Comparison of ENCODE assay signal across 8 mouse cellular contexts in the genomic region with DNA sequence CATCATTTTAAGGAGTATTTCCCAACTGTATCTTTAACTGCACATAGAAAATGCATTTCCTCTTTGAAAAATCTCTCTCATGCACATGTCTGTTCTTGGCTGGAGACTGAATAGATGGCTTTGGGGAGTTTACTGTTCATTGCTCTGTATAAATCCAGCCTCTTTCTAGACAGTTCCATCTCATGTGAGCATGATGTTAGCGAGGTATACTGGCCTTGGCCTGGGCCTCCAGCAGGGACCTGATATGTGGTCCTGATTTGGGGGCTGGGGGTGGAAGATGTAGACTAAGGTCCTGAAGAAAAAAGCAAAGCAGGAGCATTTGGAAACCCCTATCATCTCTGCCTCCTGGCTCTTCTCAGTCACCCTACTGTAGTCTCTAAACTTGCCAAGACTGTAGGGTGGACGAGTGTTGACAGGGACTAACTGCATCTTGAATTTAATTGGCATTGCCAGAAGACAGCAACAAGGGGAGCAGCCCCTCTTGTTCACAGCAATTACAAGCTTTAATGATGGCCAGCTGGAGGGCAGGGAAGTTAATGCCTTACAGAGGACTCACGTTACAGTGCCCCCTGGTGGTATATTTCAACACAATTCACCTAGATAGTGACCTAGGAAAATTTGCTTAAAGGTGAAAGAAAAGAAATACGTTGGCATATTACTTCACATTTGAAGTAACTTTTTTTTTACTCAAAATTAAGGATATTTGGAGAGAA.
A peak's percentile ranks its signal among the peaks of the same experiment; 100 is the strongest.
DNase-seq lines count a peak whose midpoint lies in the region; ATAC-seq and TF ChIP-seq lines count a peak whose summit lies in the region.

No protein-coding gene starts in this region.

- H3K9me3 ChIP-seq in embryonic facial prominence, embryonic 15.5 days (replicated peaks) = no peaks in the 10 kb centered on the region
- no peaks in the 10 kb centered on the region for H3K9me3 ChIP-seq in intestine, embryonic 16.5 days (ENCODE audit: control insufficient read depth, low read length)
- H3K9me3 ChIP-seq in liver, embryonic 14.5 days (ENCODE audit: control insufficient read depth, low read length) = no peaks in the 10 kb centered on the region

- no peak overlapping the region for H3K27ac ChIP-seq in embryonic facial prominence, embryonic 15.5 days (replicated peaks)
- H3K27ac ChIP-seq in intestine, embryonic 16.5 days (ENCODE audit: low read length) = no peak overlapping the region
- H3K27ac ChIP-seq in liver, embryonic 14.5 days = no peak overlapping the region

- TF ChIP-seq EP300 in liver, embryonic 14.5 days (IDR thresholded peaks at IDR 0.05; ENCODE audit: low read depth) = no peak

- H3K27me3 ChIP-seq in embryonic facial prominence, embryonic 15.5 days = no peaks in the 10 kb centered on the region
- H3K27me3 ChIP-seq in intestine, embryonic 16.5 days (replicated peaks; ENCODE audit: control insufficient read depth, insufficient read depth, low read length) = no peaks in the 10 kb centered on the region
- H3K27me3 ChIP-seq in liver, embryonic 14.5 days (ENCODE audit: control insufficient read depth, insufficient read depth, low read length) = no peaks in the 10 kb centered on the region

- H3K4me1 ChIP-seq in embryonic facial prominence, embryonic 15.5 days = no peaks in the 10 kb centered on the region
- H3K4me1 ChIP-seq in intestine, embryonic 16.5 days (ENCODE audit: control insufficient read depth, insufficient read depth, low read length) = no peaks in the 10 kb centered on the region
- H3K4me1 ChIP-seq in liver, embryonic 14.5 days (replicated peaks; ENCODE audit: control insufficient read depth in 2 of 2, insufficient read depth in 2 of 2, low read length in 1 of 2) = no peaks in the 10 kb centered on the region

- peak; percentile 20 for DNase-seq in thymus, postnatal 0 days (ENCODE audit: low spot score)
- no peak for DNase-seq in thymus, adult 18-20 months
- DNase-seq in brain, embryonic 14.5 days (ENCODE audit: low read depth) = peak; percentile 90
- no peak for DNase-seq in liver, embryonic 14.5 days (ENCODE audit: low read depth in 3 of 3, low spot score in 3 of 3)
- peak; percentile 67 for DNase-seq in retina, postnatal 7 days (ENCODE audit: low read depth, low spot score)
- DNase-seq in frontal cortex, postnatal 10 days (ENCODE audit: low spot score in 2 of 2) = no peak

- WGBS in embryonic facial prominence, embryonic 15.5 days = 23% methylated on average over 4 of the region's 4 CpGs
- WGBS in intestine, embryonic 16.5 days = 31% methylated on average over 4 of the region's 4 CpGs
- 22% methylated on average over 4 of the region's 4 CpGs for WGBS in liver, embryonic 14.5 days (ENCODE audit: insufficient replicate concordance)

- H3K9ac ChIP-seq in embryonic facial prominence, embryonic 15.5 days = no peak overlapping the region
- H3K9ac ChIP-seq in intestine, embryonic 16.5 days (ENCODE audit: low read depth, low read length) = no peak overlapping the region
- H3K9ac ChIP-seq in liver, embryonic 14.5 days (replicated peaks) = no peak overlapping the region

- ATAC-seq in embryonic facial prominence, embryonic 15.5 days (ENCODE audit: insufficient number of reproducible peaks, low FRiP score, low TSS enrichment, low read depth) = peak; percentile 34; the same call in 1 of the 2 replicates
- peak; percentile 71; the same call in 1 of the 2 replicates for ATAC-seq in intestine, embryonic 16.5 days
- no peak for ATAC-seq in liver, embryonic 14.5 days (ENCODE audit: insufficient read depth)

- no peak overlapping the region for H3K4me3 ChIP-seq in embryonic facial prominence, embryonic 15.5 days (replicated peaks)
- no peak overlapping the region for H3K4me3 ChIP-seq in intestine, embryonic 16.5 days (ENCODE audit: low read length)
- no peak overlapping the region for H3K4me3 ChIP-seq in liver, embryonic 14.5 days (ENCODE audit: insufficient read depth in 1 of 2, low read depth in 2 of 2, low read length in 2 of 2)

- no peak overlapping the region for H3K4me2 ChIP-seq in embryonic facial prominence, embryonic 15.5 days (replicated peaks)
- H3K4me2 ChIP-seq in intestine, embryonic 16.5 days (ENCODE audit: low read depth, low read length) = no peak overlapping the region
- no peak overlapping the region for H3K4me2 ChIP-seq in liver, embryonic 14.5 days (ENCODE audit: low read depth)

- peak; percentile 56; the same call in 1 of the 2 replicates for TF ChIP-seq CTCF in brain, embryonic 14.5 days (IDR thresholded peaks at IDR 0.05; ENCODE audit: borderline replicate concordance, extremely low read depth, insufficient read depth, insufficient read length)
- peak; percentile 40; the same call in 1 of the 2 replicates for TF ChIP-seq CTCF in liver, embryonic 14.5 days (IDR thresholded peaks at IDR 0.05; ENCODE audit: low read depth)

- TF ChIP-seq POLR2A in brain, embryonic 14.5 days (IDR thresholded peaks at IDR 0.05; ENCODE audit: borderline replicate concordance, extremely low read depth, insufficient read depth, insufficient read length, poor library complexity, severe bottlenecking) = no peak

- no peaks in the 10 kb centered on the region for H3K36me3 ChIP-seq in embryonic facial prominence, embryonic 15.5 days
- H3K36me3 ChIP-seq in intestine, embryonic 16.5 days (ENCODE audit: control insufficient read depth, insufficient read depth, low read length) = no peaks in the 10 kb centered on the region
- no peaks in the 10 kb centered on the region for H3K36me3 ChIP-seq in liver, embryonic 14.5 days (replicated peaks; ENCODE audit: control insufficient read depth, insufficient read depth, low read depth)

Comparison
In these comparisons a context has a peak if more than half of its experiments do, and no peak if none do; other contexts are left out.
1. DNase-seq: peak in thymus, postnatal 0 days (single experiment), brain, embryonic 14.5 days (single experiment) and retina, postnatal 7 days (single experiment); none in thymus, adult 18-20 months (0 of 2), liver, embryonic 14.5 days (0 of 3) and frontal cortex, postnatal 10 days (0 of 2).